Mouse (Mus musculus) CH12.LX (cell line): ENCODE measurements around the gene Dnajc16. TPM values are rescaled to one million over a fixed set of nuclear protein-coding genes. Genes with fewer than 3 reads are reported as not detected.

Experiments used
- DNase-seq: peaks from one replicate; pipeline ENCODE4 v3.0.0-alpha.2; 2013; ENCODE audit errors: extremely low read depth
- H3K27ac ChIP-seq: 2 replicates; pipeline ENCODE4 v1.5.1; 2012; ENCODE audit warnings: low read depth, mild to moderate bottlenecking, control low read depth, moderate library complexity; ENCODE audit not compliant: insufficient read depth
- H3K27me3 ChIP-seq: replicated peaks from 2 replicates; pipeline ENCODE3; 2012; ENCODE audit warnings: inconsistent platforms
- H3K36me3 ChIP-seq, 2 experiments: replicated peaks in 1 of 2; 2 replicates each; pipeline versions ENCODE3 to v1.6.1; 2012; ENCODE audit warnings: inconsistent platforms in 1 of 2, low read length in 1 of 2, mild to moderate bottlenecking in 1 of 2, mixed read lengths in 1 of 2, moderate library complexity in 1 of 2; ENCODE audit not compliant: control insufficient read depth in 1 of 2, insufficient read depth in 1 of 2
- H3K4me1 ChIP-seq, 2 experiments: 2 replicates each; pipeline ENCODE4 v1.6.1; 2012; ENCODE audit warnings: inconsistent platforms in 1 of 2, moderate library complexity in 1 of 2; ENCODE audit not compliant: insufficient read depth in 2 of 2, control insufficient read depth in 1 of 2
- H3K4me2 ChIP-seq: 2 replicates; pipeline ENCODE4 v1.6.1; 2012; ENCODE audit warnings: low read depth, mild to moderate bottlenecking, control low read depth; ENCODE audit not compliant: poor library complexity, insufficient read depth, severe bottlenecking
- H3K4me3 ChIP-seq, 3 experiments: fragments of 150-350 bp in 1 of 3; sonication (generic) in 1 of 3; replicated peaks in 1 of 3; 2 replicates each; pipeline versions ENCODE3 to v1.5.1; 2011 to 2012; ENCODE audit warnings: low read depth in 2 of 3, low read length in 2 of 3, mild to moderate bottlenecking in 2 of 3, moderate library complexity in 2 of 3, control low read depth in 1 of 3, improper control_type of control experiment in 1 of 3, inconsistent platforms in 1 of 3, mixed read lengths in 1 of 3; ENCODE audit not compliant: poor library complexity in 1 of 3
- H3K79me2 ChIP-seq: replicated peaks from 2 replicates; pipeline ENCODE4 v1.6.1; 2012; ENCODE audit warnings: mild to moderate bottlenecking, moderate library complexity; ENCODE audit not compliant: control insufficient read depth, poor library complexity, insufficient read depth, severe bottlenecking; ENCODE audit errors: extremely low read depth
- H3K9ac ChIP-seq: 2 replicates; pipeline ENCODE4 v1.6.1; 2012; ENCODE audit warnings: low read depth, mild to moderate bottlenecking, control low read depth, moderate library complexity; ENCODE audit not compliant: insufficient read depth
- H3K9me3 ChIP-seq: replicated peaks from 2 replicates; pipeline ENCODE3; 2012; ENCODE audit warnings: low read length, inconsistent platforms, mixed read lengths
- CHD2 ChIP-seq: IDR thresholded peaks from 2 replicates; pipeline ENCODE4 v1.6.1; 2011; ENCODE audit warnings: low read length, improper control_type of control experiment
- E2F4 ChIP-seq: IDR thresholded peaks from 2 replicates; pipeline ENCODE4 v1.6.1; 2011; ENCODE audit warnings: low read depth, low read length, improper control_type of control experiment; ENCODE audit not compliant: insufficient replicate concordance
- GABPA ChIP-seq: IDR thresholded peaks from 2 replicates; pipeline ENCODE4 v1.6.1; 2012; ENCODE audit warnings: low read depth, low read length, improper control_type of control experiment, inconsistent platforms; ENCODE audit not compliant: insufficient replicate concordance
- HCFC1 ChIP-seq: IDR thresholded peaks from 2 replicates; pipeline ENCODE4 v1.6.1; 2012; ENCODE audit warnings: low read depth, mild to moderate bottlenecking, inconsistent platforms, low read length, improper control_type of control experiment
- IRF4 ChIP-seq: IDR thresholded peaks from 2 replicates; pipeline ENCODE4 v1.6.1; 2014; ENCODE audit warnings: low read depth, mild to moderate bottlenecking, inconsistent platforms, low read length, improper control_type of control experiment
- JUN ChIP-seq: IDR thresholded peaks from 2 replicates; pipeline ENCODE4 v1.6.1; 2011; ENCODE audit warnings: low read depth, mild to moderate bottlenecking, low read length, improper control_type of control experiment, moderate library complexity; ENCODE audit not compliant: insufficient read depth
- JUND ChIP-seq: conservative IDR thresholded peaks from 2 replicates; pipeline ENCODE4 v1.6.1; 2011; ENCODE audit warnings: low read depth, low read length, improper control_type of control experiment
- KAT2A ChIP-seq: IDR thresholded peaks from 2 replicates; pipeline ENCODE4 v1.6.1; 2012; ENCODE audit warnings: low read length, improper control_type of control experiment, inconsistent platforms; ENCODE audit not compliant: insufficient replicate concordance
- MAX ChIP-seq: IDR thresholded peaks from 2 replicates; pipeline ENCODE4 v1.6.1; 2011; ENCODE audit warnings: low read length, improper control_type of control experiment
- MAZ ChIP-seq: IDR thresholded peaks from 2 replicates; pipeline ENCODE4 v1.6.1; 2012; ENCODE audit warnings: low read depth, mild to moderate bottlenecking, inconsistent platforms, low read length, improper control_type of control experiment, moderate library complexity
- MEF2A ChIP-seq: IDR thresholded peaks from 2 replicates; pipeline ENCODE4 v1.6.1; 2014; ENCODE audit warnings: low read depth, mild to moderate bottlenecking, inconsistent platforms, low read length, improper control_type of control experiment, borderline replicate concordance
- MXI1 ChIP-seq: IDR thresholded peaks from 2 replicates; pipeline ENCODE4 v1.6.1; 2011; ENCODE audit warnings: mild to moderate bottlenecking, low read depth, low read length, improper control_type of control experiment
- MYC ChIP-seq: IDR thresholded peaks from 2 replicates; pipeline ENCODE4 v1.6.1; 2011; ENCODE audit warnings: low read depth, mild to moderate bottlenecking, improper control_type of control experiment, low read length
- NRF1 ChIP-seq: IDR thresholded peaks from 2 replicates; pipeline ENCODE4 v1.6.1; 2014; ENCODE audit warnings: low read depth, mild to moderate bottlenecking, inconsistent platforms, low read length, improper control_type of control experiment, moderate library complexity
- SIN3A ChIP-seq: IDR thresholded peaks from 2 replicates; pipeline ENCODE4 v1.6.1; 2012; ENCODE audit warnings: low read length, improper control_type of control experiment, inconsistent platforms
- SMC3 ChIP-seq: IDR thresholded peaks from 2 replicates; pipeline ENCODE4 v1.6.1; 2011; ENCODE audit warnings: low read depth, low read length, improper control_type of control experiment
- TCF12 ChIP-seq: IDR thresholded peaks from 2 replicates; pipeline ENCODE4 v1.6.1; 2014; ENCODE audit warnings: low read depth, mild to moderate bottlenecking, inconsistent platforms, low read length, improper control_type of control experiment
- UBTF ChIP-seq: IDR thresholded peaks from 2 replicates; pipeline ENCODE4 v1.6.1; 2012; ENCODE audit warnings: low read depth, mild to moderate bottlenecking, inconsistent platforms, low read length, improper control_type of control experiment, moderate library complexity
- USF2 ChIP-seq: conservative IDR thresholded peaks from 2 replicates; pipeline ENCODE4 v1.6.1; 2011; ENCODE audit warnings: low read depth, low read length, improper control_type of control experiment
- ZC3H11A ChIP-seq: IDR thresholded peaks from 2 replicates; pipeline ENCODE4 v1.6.1; 2012; ENCODE audit warnings: low read depth, mild to moderate bottlenecking, inconsistent platforms, low read length, improper control_type of control experiment
- ZMIZ1 ChIP-seq: IDR thresholded peaks from 2 replicates; pipeline ENCODE4 v1.6.1; 2012; ENCODE audit warnings: low read depth, mild to moderate bottlenecking, inconsistent platforms, low read length, improper control_type of control experiment
- dilution Hi-C: fragments of 300-500 bp; cut with MboI; formaldehyde crosslinking; loops from 2 replicates; pipeline ENCODE4 v1.14.3; 2020; ENCODE audit warnings: low sequenced_read_pairs; ENCODE audit not compliant: extremely low pct_unique_long_range_greater_than_20kb, extremely low pct_ligation_motif_present
- in situ Hi-C: fragments of 300-500 bp; cut with MboI; formaldehyde crosslinking; loops from 3 replicates; pipeline ENCODE4 v1.14.3; 2019; ENCODE audit warnings: low sequenced_read_pairs, low pct_ligation_motif_present, low pct_unique_long_range_greater_than_20kb, mixed read lengths
- polyA plus RNA-seq: library from polyadenylated mRNA; unstranded; fragments of >175 nt; gene quantifications from 2 replicates; pipeline ENCODE4 v1.2.1, GENCODE M21; 2012; ENCODE audit warnings: low read depth; ENCODE audit not compliant: insufficient read length
- total RNA-seq, 2 experiments: library from RNA; depleted of rRNA; stranded (reverse); fragments of 300-350 nt in 1 of 2; fragments of >200 nt in 1 of 2; gene quantifications; 2 replicates each; pipeline ENCODE4 v1.2.3; 2012 to 2014

Gene Dnajc16
- total and polyA plus RNA-seq, 3 experiments, result 3.1 to 7.4 (median 5.9) TPM

DNA sequence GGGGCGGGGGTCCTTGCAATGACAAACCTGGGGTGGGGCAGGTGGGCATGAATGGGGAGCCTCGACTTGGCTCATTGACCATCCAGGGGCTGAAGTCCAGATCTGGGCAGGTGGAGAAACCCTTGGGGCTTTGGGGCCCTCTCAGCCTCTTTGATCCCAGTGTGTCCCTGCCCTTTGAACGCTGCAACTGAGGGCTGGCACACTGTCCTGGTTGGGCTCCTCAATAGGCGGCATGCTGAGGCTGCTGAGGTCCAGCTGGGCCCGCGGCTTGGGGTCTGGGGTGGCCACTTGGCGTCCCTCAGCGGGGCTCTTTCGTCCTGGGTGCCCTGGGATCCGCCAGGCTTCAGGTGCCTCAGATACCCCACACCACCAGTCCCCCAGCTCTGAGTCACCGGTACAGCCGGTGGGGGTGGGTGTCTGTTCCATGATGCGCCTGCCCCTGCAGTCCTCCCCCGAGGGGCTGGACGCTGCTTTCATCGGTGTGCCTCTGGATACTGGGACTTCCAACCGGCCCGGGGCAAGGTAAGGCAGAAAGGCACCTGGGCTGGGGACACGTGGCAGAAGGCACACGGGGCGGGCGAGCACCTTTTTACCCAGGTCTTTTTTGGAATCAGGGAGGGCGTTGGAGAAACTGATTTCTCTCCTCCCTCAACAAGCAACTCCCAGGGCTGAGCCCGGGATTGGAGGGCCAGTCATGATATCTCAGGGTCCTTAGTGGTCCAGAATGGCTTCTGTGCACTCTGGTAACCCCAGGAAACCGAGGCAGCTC, 44.0 kb downstream of the Dnajc16 start, which contains the start of gene Agmat:
Gene Agmat, plus strand, starts transcription at position 95 of the 769 bp plus-strand sequence.
- no peak for DNase-seq
- dilution Hi-C loops (no loop called here), in situ Hi-C loops (no loop called here)
- Histone ChIP-seq H3K4me1 (peaks cover 0 to 4% of the 10 kb centered on the region in 2 experiments; a peak in 1 of 4 replicates), H3K9me3 (peaks cover 1% of the 10 kb centered on the region), H3K9ac (no peak within 1 kb of the TSS), H3K4me2 (no peak within 1 kb of the TSS), H3K36me3 (no peaks in the 10 kb centered on the region), H3K27ac (no peak within 1 kb of the TSS), H3K4me3 (no peak within 1 kb of the TSS), H3K27me3 (no peaks in the 10 kb centered on the region), H3K79me2 (no peaks in the 10 kb centered on the region)
- TF ChIP-seq MAX (no peak), SIN3A (no peak), MYC (no peak), MAZ (no peak), UBTF (no peak), NRF1 (no peak), ZC3H11A (no peak)

DNA sequence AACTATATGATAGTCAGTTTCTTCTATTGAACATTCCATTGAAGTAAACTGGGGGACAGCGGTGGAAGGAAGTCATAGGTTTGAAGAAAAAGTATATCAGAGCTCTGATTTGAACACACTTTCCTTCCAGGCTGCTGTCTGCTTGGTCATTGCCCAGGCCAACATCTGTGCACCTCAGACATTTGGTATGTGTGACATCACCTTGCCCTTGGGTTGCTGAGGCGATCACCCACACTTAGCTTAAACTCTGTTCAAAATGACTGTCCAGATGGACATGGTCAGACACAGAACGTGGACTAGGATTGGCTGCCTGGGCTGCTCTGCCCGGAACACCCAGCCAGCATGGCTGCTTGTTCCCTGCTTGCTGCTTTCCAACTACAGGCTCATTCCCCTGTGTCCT, 48.4 kb downstream of the Dnajc16 start:
- Histone ChIP-seq H3K4me3 (no peak overlapping the region), H3K27me3 (no peaks in the 10 kb centered on the region), H3K9ac (no peak overlapping the region), H3K4me2 (no peak overlapping the region), H3K79me2 (no peaks in the 10 kb centered on the region), H3K27ac (no peak overlapping the region), H3K4me1 (peaks cover 0 to 4% of the 10 kb centered on the region in 2 experiments; a peak in 1 of 4 replicates), H3K9me3 (peaks cover 1% of the 10 kb centered on the region), H3K36me3 (no peaks in the 10 kb centered on the region)
- dilution Hi-C loops (no loop called here), in situ Hi-C loops (no loop called here)
- DNase-seq, result no peak
- TF ChIP-seq ZMIZ1, result no peak
- no peak for TF ChIP-seq MEF2A
- TF ChIP-seq USF2, result no peak
- TF ChIP-seq SIN3A, result no peak
- no peak for TF ChIP-seq E2F4
- no peak for TF ChIP-seq HCFC1
- no peak for TF ChIP-seq IRF4
- no peak for TF ChIP-seq MXI1
- TF ChIP-seq MYC, result no peak
- no peak for TF ChIP-seq JUN
- TF ChIP-seq GABPA, result no peak
- TF ChIP-seq SMC3, result no peak
- no peak for TF ChIP-seq TCF12
- no peak for TF ChIP-seq JUND
- TF ChIP-seq CHD2, result no peak
- no peak for TF ChIP-seq KAT2A
